Mouse (Mus musculus) forebrain, embryonic 10.5 days (tissue): Measurements from ENCODE around the gene Tmem163. TPM values are rescaled to one million over a fixed set of nuclear protein-coding genes. Genes with fewer than 3 reads are reported as not detected.
A peak's percentile ranks its signal among the peaks of the same experiment; 100 is the strongest.

ENCODE experiments used
- DNase-seq: peaks from one replicate; pipeline ENCODE4 v3.0.0-alpha.2; 2017; ENCODE audit warnings: low spot score; ENCODE audit errors: extremely low spot score
- H3K27ac ChIP-seq: fragments of 300-500 bp; sonication (generic); 2 replicates; pipeline ENCODE4 v1.5.1; 2016; ENCODE audit warnings: mild to moderate bottlenecking
- H3K27me3 ChIP-seq: fragments of 300-500 bp; sonication (generic); 2 replicates; pipeline ENCODE4 v1.6.1; 2016; ENCODE audit warnings: mild to moderate bottlenecking; ENCODE audit not compliant: poor library complexity, severe bottlenecking
- H3K36me3 ChIP-seq: fragments of 300-500 bp; sonication (generic); replicated peaks from 2 replicates; pipeline ENCODE4 v1.6.1; 2016; ENCODE audit warnings: mild to moderate bottlenecking, moderate library complexity
- H3K4me1 ChIP-seq: fragments of 300-500 bp; sonication (generic); 2 replicates; pipeline ENCODE4 v1.6.1; 2016
- H3K4me3 ChIP-seq: fragments of 300-500 bp; sonication (generic); 2 replicates; pipeline ENCODE4 v1.5.1; 2016; ENCODE audit warnings: mild to moderate bottlenecking, moderate library complexity
- H3K9me3 ChIP-seq: fragments of 300-500 bp; sonication (generic); 2 replicates; pipeline ENCODE4 v1.6.1; 2016; ENCODE audit warnings: mild to moderate bottlenecking, moderate library complexity
- WGBS: fragments of 180-500 bp; shearing (Covaris S2); methylation state at CpG from one replicate; pipeline ENCODE4 v1.1.7; 2016; 5-methylcytosine and 5-hydroxymethylcytosine counted together
- polyA plus RNA-seq: library from polyadenylated mRNA; unstranded; fragments of >200 nt; fragmentation: Nextera tagmentation; extraction: Ambion mirVana; gene quantifications from 2 replicates; pipeline ENCODE4 v1.2.1, GENCODE M21; 2016

Tmem163 gene
- polyA plus RNA-seq, 1 experiment from 2014 or later = 9.9 TPM

DNA sequence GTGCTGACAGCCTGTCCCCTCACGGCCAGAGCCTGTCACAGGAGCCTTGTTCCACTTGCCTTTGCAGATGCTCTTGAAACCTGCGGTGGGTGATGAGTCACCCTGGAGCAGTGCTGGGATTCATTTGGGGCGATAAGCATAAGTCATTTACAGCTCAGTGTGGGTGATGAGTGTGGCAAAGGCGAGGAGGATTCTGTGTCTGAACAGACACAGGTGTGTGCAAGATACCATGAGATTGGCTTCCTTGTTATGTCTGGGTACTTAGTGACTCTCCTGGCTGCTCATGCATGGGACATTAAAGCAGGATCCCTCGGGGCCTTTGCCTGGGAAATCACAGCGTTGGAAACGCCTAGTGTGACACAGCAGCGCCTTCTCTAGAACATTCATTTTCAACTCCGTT lies 218.3 kb downstream of the Tmem163 start:
- no peak for DNase-seq
- H3K27ac ChIP-seq = no peak overlapping the region
- H3K9me3 ChIP-seq = no peaks in the 10 kb centered on the region
- 87% methylated on average over 9 of the region's 9 CpGs for WGBS
- H3K27me3 ChIP-seq = no peaks in the 10 kb centered on the region
- H3K4me3 ChIP-seq = no peak overlapping the region
- H3K4me1 ChIP-seq = peaks cover 17% of the 10 kb centered on the region
- peaks cover 14% of the 10 kb centered on the region for H3K36me3 ChIP-seq

GRCm38 (mm10) chr1:127459576-127459975 lies 219.8 kb downstream of the Tmem163 start:
- H3K4me1 ChIP-seq = peaks cover 17% of the 10 kb centered on the region
- H3K27ac ChIP-seq = no peak overlapping the region
- no peaks in the 10 kb centered on the region for H3K9me3 ChIP-seq
- no peak overlapping the region for H3K4me3 ChIP-seq
- DNase-seq = no peak
- H3K27me3 ChIP-seq = no peaks in the 10 kb centered on the region
- 76% methylated on average over 7 of the region's 7 CpGs for WGBS
- peaks cover 14% of the 10 kb centered on the region for H3K36me3 ChIP-seq

DNA sequence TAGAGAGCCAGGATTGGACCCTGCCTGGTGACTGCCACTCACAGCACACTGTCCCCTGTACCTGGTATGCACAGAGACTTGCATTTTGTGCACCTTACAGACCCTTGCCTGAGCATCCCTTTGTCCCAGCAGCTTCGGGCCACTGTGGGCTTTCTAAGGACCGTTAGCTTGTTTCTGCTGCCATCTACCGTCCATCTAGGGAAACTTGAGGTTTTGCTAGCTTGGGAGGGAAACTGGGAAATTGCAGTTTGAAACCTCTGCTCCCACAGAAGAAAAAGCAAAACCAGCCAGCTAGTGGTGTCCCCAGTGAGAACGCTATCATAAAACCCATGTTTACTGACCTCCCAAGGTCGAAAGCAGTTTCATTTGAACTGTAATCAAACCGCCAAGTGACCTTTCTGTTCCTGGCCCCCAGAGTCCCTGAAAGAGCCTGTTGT lies 220.3 kb downstream of the Tmem163 start:
- Histone ChIP-seq H3K27me3 (no peaks in the 10 kb centered on the region), H3K4me3 (no peak overlapping the region), H3K4me1 (peaks cover 17% of the 10 kb centered on the region), H3K27ac (peak overlapping the region; percentile 77), H3K9me3 (no peaks in the 10 kb centered on the region), H3K36me3 (peaks cover 14% of the 10 kb centered on the region)
- peak; percentile 58 for DNase-seq
- 17% methylated on average over 6 of the region's 6 CpGs for WGBS

GRCm38 (mm10) chr1:127453397-127453796 lies 226.0 kb downstream of the Tmem163 start:
- H3K27me3 ChIP-seq = no peaks in the 10 kb centered on the region
- DNase-seq = no peak
- no peak overlapping the region for H3K4me3 ChIP-seq
- H3K36me3 ChIP-seq = peaks cover 28% of the 10 kb centered on the region
- no peak overlapping the region for H3K27ac ChIP-seq
- peaks cover 3% of the 10 kb centered on the region for H3K4me1 ChIP-seq
- WGBS = 92% methylated on average over 6 of the region's 6 CpGs
- peaks cover 4% of the 10 kb centered on the region; the same call in 1 of the 2 replicates for H3K9me3 ChIP-seq

- WGBS = 66% methylated on average over 5 of the region's 5 CpGs
- Histone ChIP-seq H3K4me1 (peaks cover 53% of the 10 kb centered on the region), H3K27me3 (no peaks in the 10 kb centered on the region), H3K36me3 (peaks cover 34% of the 10 kb centered on the region), H3K4me3 (no peak overlapping the region), H3K27ac (peak overlapping the region; percentile 86), H3K9me3 (peaks cover 4% of the 10 kb centered on the region; the same call in 1 of the 2 replicates)
- DNase-seq = no peak
These were observed 234.4 kb downstream of the Tmem163 start for GRCm38 (mm10) chr1:127444836-127445485.

GRCm38 (mm10) chr1:127442880-127443877 lies 236.2 kb downstream of the Tmem163 start:
- Histone ChIP-seq H3K27ac (peak overlapping the region; percentile 86), H3K4me1 (peaks cover 70% of the 10 kb centered on the region), H3K27me3 (no peaks in the 10 kb centered on the region), H3K9me3 (no peaks in the 10 kb centered on the region), H3K4me3 (peak overlapping the region; percentile 23; the same call in 1 of the 2 replicates), H3K36me3 (peaks cover 24% of the 10 kb centered on the region)
- WGBS = 13% methylated on average over 14 of the region's 14 CpGs
- DNase-seq = peak; percentile 65

GRCm38 (mm10) chr1:127441736-127442135 lies 237.6 kb downstream of the Tmem163 start:
- peaks cover 80% of the 10 kb centered on the region for H3K4me1 ChIP-seq
- no peaks in the 10 kb centered on the region for H3K27me3 ChIP-seq
- H3K4me3 ChIP-seq = no peak overlapping the region
- 67% methylated on average over 3 of the region's 3 CpGs for WGBS
- H3K36me3 ChIP-seq = peaks cover 12% of the 10 kb centered on the region
- no peaks in the 10 kb centered on the region for H3K9me3 ChIP-seq
- peak overlapping the region; percentile 86 for H3K27ac ChIP-seq
- no peak for DNase-seq

- Histone ChIP-seq H3K36me3 (peaks cover 5% of the 10 kb centered on the region; the same call in 1 of the 2 replicates), H3K4me1 (peaks cover 80% of the 10 kb centered on the region), H3K4me3 (no peak overlapping the region), H3K9me3 (no peaks in the 10 kb centered on the region), H3K27ac (peak overlapping the region; percentile 86), H3K27me3 (no peaks in the 10 kb centered on the region)
- WGBS = 84% methylated on average over 1 of the region's 1 CpGs
- DNase-seq = no peak
These were observed 238.3 kb downstream of the Tmem163 start for GRCm38 (mm10) chr1:127441007-127441406.

DNA sequence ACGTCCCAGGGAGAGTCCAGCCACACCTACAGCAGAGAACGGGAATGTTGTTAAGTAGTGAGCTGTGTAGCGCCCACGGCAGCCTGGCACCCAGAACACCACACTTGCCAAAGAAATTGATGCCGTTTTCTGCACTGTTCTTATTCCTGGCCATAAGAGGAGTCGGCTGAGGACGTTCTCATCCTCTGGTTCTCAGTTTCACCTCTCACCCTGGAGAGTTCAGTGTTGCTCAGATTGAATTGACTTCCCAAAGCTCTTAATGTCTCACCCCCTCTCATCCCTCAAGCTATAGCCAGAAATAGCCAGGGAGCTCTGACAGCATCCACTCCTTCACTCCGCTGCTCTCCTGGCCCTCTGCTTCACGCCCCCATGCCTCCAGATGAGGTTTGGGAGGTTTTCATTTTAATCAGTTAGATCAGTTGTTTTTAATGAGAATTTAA lies 239.9 kb downstream of the Tmem163 start:
- peaks cover 72% of the 10 kb centered on the region for H3K4me1 ChIP-seq
- H3K27ac ChIP-seq = peak overlapping the region; percentile 74
- H3K27me3 ChIP-seq = no peaks in the 10 kb centered on the region
- 89% methylated on average over 9 of the region's 9 CpGs for WGBS
- no peak overlapping the region for H3K4me3 ChIP-seq
- no peaks in the 10 kb centered on the region for H3K9me3 ChIP-seq
- no peak for DNase-seq
- H3K36me3 ChIP-seq = 0 out of 2 replicates have a peak, but pooled peaks cover 3% of the 10 kb centered on the region

- Histone ChIP-seq H3K4me3 (no peak overlapping the region), H3K4me1 (peaks cover 60% of the 10 kb centered on the region), H3K9me3 (no peaks in the 10 kb centered on the region), H3K36me3 (0 out of 2 replicates have a peak, but pooled peaks cover 3% of the 10 kb centered on the region), H3K27me3 (no peaks in the 10 kb centered on the region), H3K27ac (peak overlapping the region; percentile 74; the same call in 1 of the 2 replicates)
- 91% methylated on average over 6 of the region's 6 CpGs for WGBS
- DNase-seq = no peak
These were observed 242.3 kb downstream of the Tmem163 start for GRCm38 (mm10) chr1:127437091-127437490.
